Mouse (Mus musculus) bone marrow, adult 2 months (tissue): ENCODE results near the gene Pmepa1.

Source experiments
- CTCF ChIP-seq: fragments of 200-500 bp; IDR thresholded peaks from 2 replicates; pipeline ENCODE4 v1.5.1; 2011; ENCODE audit warnings: low read length, control low read depth; ENCODE audit not compliant: control insufficient read depth, insufficient read depth
- POLR2A ChIP-seq: fragments of 200-500 bp; IDR thresholded peaks from 2 replicates; pipeline ENCODE4 v1.6.1; 2011; ENCODE audit warnings: low read depth, mild to moderate bottlenecking, control low read depth, low read length, borderline replicate concordance; ENCODE audit not compliant: control insufficient read depth

DNA sequence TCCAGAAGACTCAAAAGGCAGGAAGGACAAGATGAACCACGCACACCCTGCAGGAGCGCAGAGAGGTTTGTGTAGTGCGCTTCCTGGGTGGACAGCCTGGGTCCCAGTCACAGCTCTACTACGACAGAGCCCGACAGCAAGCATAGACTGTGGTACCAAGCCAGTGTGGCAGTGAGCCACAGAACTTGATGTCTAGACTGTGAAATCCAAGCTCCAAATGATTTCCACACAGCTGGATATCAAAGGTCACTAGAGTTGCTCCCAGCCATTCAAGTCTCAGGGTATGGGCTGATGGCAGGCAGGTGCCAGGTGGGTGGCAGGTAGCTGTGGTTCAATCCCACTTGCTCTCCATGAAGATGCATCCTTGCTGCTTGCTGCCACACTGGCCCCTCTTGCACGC lies 45.4 kb upstream of the Pmepa1 start:
- no peak for TF ChIP-seq CTCF
- no peak for TF ChIP-seq POLR2A
